Mouse (Mus musculus): ENCODE data around the gene Rarb.

DNA sequence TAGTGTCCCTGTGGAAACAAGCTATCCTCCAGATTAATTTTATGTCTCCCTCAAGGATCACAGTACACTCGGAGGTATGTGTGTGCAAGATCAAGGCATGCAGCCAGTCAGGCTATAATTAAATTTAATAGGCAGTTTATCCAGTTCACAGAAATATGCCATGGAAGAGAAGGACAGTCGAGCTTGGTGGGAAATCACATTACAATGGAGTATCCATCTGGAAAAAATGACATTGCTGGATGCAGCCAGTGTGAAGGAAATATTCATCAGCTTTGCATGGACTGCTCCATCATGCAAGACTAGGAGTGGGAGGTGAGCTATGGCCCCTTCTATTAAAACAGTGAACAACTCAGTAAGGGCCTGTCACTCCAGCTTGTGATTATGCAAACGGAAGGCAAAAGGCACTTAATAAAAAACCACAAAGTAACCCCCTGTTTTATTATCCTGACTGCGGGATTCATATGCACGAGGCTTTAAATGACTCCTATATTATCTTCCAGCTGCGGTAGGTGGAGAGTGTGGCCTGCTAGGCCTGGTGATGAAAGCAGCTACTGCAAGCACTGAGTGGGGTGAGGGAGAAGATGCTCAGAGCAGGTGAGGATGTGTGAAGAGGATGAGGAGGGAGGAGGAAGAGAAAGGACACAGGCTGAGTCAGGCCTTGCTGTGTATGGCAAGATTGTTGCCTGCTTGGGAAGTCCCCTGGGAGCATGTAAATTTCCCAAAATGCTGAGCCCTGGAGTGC, 379.4 kb downstream of the Rarb start:
- TF ChIP-seq CTCF (IDR thresholded peaks at IDR 0.05; ENCODE audit: low read depth), result no peak
- no peak for TF ChIP-seq EP300 (IDR thresholded peaks at IDR 0.05; ENCODE audit: low read depth)

Data from heart, postnatal 0 days (tissue).